Mouse (Mus musculus) urinary bladder, postnatal 10 days (tissue): ENCODE measurements around the gene Dlgap1.

Experiments
- DNase-seq: peaks from one replicate; pipeline ENCODE4 v3.0.0; 2022; ENCODE audit warnings: low spot score

Dlgap1 gene

DNA sequence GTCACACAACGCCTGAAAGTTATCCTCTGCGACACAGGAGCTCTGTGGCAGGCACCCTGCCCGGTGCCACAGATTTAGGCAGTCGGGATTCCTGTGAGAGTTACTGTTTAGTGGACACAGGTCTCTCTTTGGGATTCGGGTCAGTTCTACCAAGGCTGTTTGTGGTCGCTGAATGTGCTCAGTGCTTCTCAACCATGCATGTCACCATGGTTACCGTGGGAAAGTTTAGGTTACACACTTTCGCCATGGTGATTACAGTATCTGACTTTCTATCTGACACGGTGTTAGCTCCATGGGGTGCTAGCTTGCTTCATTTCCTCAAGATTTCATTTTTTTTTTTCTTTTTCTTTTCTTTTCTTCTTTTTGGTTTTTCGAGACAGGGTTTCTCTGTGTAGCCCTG lies 793.8 kb downstream of the Dlgap1 start:
- DNase-seq = no peak

DNA sequence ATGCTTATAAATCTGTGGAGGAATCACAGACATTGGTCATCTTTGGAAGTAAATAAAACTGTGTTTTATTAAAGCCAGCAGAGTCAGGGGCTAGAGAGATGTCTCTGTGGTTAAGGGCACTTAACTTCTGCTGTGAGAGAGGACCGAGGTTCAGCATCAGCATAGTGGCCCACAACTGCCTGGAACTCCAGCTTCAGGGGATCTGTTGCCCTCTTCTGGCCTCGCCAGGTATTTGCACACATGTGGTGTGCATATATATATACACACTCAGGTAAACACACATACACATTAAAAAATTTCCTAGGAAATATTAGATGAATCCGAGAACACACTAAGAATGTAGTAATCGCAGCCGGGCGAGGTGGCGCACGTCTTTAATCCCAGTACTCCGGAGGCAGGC lies 796.5 kb downstream of the Dlgap1 start:
- DNase-seq = no peak

DNA sequence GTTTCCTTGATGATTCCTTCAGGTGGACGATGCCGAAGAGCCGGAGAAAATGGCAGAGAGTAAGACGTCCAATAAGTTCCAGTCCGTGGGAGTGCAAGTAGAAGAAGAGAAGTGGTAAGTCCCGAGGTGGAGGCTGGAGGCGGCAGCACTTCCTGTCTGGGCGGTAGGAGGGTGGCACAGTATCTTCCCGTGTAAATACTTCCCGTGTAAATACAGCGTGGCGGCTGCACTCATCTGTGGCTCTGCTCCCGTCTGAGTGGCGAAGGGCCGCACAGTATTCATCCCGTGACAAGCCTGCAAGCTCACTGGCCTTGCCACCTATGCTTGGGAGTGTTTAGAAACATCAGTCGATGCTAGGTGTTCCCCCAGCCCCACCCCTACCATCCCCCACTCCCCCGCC lies 797.1 kb downstream of the Dlgap1 start:
- no peak for DNase-seq

DNA sequence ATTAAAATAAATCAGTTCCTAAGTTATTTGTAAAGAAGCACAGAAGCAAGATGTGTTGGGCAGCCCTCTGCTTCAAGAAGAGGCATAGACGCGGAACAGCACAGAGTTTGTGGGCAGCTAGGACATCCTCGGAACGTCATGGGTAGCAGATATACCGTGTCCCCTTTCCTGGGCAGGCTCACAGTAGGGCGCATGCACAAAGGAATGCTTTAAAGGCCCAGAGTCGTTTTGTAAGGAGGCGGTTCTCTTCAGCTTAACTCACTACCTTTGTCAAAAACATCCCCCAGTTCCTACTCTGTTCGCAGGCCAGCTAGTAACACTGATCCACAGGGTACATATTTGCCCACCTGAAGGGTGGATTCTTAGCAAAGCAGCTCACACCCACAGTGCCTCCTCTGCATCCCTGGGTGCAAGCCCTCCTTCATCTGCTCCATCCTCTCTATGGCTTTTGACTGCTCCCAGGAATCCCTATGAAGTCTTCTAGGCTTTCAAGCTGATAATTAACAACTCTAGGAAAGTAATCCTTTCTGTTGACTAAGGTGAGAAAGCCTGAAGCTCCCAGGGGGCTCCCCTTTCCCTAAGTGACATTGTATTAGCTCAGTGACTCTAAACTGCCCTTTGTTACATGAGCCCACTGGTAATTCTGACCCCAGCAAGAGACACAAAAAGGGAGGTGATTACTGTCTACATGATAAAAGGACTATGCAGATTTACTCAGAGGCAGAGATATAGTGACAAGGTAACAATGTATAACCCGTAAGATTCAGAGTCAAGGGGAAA lies 803.4 kb downstream of the Dlgap1 start:
- DNase-seq = no peak

DNA sequence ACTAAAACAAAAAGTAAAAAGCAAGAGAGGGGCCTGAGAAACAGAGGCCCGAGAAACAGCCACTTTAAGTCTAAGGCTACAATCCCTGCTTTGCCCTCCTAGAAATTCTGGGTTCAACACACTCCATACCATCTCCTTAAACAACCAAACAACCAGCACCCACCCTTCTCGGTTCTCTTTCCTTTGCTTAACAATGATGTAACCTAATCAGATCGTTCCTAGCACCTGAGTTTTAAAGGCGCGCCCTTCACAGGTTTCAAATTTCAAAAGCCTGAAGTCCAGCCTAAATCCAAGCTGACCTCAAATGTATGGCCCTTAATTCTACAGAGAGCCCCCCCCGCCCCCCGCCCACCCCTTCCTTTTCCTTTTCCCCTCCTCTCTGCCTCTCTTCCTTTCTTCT lies 810.9 kb downstream of the Dlgap1 start:
- no peak for DNase-seq

DNA sequence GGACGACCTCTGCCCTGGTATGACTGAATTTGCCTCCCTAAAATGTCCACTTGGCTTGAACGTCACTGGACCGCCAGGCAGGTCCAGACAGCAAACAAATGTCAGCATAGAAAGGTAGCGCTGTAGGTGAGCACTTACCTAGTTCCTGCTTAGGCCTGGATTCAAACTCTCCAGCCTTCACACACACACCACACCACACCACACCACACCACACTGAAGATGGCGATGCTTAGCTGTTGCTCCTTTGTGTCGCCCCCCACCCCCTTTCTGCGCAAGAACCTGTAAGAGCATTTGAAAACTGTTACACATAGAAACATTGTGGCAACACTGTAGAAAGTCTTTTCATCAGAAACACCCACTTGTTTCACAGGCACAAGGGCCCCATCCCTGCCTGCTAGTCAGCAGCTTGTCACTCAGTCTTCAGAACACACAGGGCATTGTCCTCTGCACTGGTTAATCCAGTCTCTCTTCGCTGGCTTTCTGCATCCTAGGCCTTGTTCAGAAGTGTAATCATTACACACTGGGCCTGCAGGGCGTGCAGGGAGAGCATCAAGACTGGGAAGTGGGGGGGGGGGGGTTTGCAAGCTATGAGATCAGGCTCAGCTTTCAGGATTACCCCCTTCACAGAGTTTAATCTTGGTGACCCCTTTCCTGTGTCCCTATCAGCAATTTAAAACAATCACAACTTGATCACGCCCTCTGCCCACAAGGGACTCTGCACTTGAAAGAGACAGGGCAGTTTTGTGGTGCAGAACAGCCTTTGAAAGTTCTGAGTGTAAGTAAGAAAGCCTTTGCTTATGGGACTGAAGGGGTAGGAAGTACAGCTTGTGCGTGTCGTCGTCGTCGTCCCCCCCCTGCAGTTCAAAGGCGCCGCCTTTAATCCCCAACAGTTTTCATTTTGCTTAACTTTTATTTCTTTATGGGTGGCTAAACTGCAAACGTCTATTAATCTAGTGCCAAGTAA lies 812.1 kb downstream of the Dlgap1 start:
- DNase-seq = no peak

DNA sequence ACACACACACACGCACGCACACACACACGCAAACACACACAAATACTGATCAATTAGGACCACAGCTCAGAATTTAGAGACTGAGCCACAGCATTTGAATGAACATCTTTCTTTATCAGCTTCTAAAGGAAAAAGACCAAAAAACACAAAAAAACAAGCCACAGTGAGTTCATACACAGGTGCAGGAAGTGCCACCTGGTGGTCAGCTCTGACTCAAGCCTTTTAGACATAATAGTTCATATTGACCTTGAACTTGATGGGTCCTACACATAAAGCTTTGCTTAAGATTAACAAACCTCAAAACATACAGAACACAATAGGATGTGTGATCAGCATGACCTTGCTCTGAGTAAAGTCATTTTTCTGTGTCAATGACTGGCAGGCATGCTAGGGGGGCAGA lies 814.4 kb downstream of the Dlgap1 start:
- DNase-seq = no peak

DNA sequence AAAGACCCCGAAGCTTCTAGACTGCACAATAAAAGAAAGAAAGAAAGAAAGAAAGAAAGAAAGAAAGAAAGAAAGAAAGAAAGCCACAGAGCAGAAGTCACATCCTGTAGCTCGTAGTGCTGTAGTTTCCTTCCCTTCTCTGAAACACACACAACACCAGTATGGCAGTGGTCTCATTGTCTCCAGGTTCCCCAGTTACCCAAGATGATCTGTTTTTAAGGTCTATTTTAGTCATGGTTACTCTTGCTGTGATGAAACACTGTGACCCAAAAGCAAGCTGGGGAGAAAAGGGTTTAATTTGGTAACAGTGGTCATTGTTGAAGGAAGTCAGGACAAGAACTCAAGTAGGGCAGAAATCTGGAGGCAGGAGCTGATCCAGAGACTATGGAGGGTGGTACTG lies 818.5 kb downstream of the Dlgap1 start:
- DNase-seq = no peak

DNA sequence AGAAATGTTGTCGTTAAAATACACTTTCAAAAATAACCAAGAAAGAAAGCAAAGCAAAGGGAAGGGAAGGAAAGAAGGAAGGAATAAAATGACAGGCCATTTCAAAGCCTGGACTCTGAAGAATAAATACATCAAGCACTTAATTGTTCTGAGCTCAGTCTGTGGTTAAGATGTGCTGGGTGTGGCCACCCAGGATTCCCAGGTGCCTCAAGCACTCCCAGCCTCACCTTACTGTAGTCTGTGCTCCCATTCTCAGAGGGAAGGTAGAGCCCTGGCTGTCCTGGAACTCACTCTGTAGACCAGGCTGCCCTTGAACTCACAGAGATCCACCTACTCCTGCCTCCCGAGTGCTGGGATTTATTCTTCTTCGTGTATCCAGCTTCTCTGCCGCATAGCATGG lies 821.9 kb downstream of the Dlgap1 start:
- DNase-seq = no peak

DNA sequence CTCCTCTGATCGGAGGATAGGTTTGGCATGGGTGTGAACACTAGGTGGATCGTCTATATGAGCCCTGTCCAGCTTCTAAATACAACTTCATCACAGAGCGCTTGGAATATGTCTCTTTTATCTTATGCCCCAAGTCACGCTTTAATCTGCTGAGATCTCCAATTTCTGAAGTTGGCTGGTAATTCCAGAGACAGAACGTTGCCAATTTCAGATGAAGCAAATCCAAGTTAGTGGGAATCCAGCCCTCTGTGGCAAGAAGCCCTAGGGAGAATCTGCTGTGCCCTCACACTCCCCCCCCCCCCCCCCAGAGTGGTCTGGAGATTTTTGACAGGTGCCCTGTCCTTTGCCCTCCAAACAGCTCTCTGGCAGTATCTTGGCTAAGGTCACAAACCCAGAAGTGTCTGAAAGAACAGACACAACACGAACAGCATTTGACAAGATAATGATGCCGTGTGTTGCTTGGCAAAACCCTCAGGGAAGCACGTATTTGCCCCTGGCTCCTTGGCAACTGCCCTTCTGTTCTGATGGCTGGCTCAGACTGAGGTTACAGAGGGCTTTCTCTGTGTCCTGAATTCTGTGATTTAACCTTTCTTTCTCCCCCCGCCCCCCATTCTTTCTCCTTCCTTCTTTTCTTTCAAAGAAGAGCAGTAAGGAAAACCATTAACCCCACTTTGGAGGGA lies 822.9 kb downstream of the Dlgap1 start:
- DNase-seq = no peak

DNA sequence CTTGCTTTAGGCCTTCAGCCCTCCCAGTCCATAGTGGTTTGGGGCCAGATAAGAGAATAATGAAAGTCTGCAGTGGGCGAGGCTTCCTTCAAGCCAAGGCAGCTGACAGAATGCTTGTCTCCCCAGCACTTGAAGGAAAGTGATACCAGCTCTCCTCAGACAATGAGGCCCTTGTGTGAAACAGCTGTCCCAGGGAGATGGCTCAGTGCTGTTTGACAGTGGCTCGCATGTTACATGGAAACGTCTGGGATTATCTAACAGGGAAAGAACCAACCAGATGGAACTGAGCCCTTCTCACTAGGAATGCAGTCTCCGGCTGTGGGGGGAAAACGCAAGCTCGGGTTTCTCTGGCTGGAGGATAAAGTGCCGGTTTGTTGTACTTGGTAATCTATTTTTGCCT lies 825.4 kb downstream of the Dlgap1 start:
- DNase-seq = no peak

DNA sequence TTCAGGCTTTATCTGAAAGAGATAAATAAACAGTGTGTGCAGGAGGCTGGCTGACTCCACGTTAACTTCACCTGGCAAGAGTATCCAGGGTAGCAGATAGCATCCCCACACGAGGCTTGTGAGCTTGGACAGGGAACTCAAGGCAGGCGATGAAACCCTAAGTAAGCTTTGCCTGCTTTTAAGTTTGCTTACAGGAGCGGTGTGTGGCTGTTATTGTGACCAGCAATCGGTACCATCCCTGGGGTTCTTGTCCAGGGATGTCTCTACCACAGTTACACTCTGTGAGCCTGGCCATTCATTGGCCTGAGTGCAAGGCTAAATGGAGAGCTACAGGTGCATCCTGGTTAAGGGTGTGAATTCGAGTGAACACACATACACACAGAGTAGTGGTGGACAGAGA lies 825.8 kb downstream of the Dlgap1 start:
- DNase-seq = no peak

DNA sequence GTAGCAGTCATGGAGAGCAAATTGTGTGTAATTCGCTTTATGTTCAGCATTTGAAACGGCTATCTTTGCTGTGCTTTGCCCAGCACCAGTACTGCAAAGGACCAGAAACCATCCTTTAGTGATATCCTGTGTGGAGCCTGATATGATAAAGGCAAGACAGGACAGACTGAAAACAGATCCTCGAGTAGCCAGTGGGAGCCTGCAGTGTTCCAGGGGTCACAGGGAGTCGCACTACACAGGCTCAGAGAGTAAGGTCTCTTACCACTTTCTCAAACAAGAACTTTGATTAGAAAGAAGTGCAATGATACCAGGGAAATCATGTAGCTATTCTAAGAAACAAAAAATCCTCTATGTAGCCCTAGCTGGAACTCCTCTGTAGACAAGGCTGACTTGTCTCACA lies 826.3 kb downstream of the Dlgap1 start:
- DNase-seq = no peak

DNA sequence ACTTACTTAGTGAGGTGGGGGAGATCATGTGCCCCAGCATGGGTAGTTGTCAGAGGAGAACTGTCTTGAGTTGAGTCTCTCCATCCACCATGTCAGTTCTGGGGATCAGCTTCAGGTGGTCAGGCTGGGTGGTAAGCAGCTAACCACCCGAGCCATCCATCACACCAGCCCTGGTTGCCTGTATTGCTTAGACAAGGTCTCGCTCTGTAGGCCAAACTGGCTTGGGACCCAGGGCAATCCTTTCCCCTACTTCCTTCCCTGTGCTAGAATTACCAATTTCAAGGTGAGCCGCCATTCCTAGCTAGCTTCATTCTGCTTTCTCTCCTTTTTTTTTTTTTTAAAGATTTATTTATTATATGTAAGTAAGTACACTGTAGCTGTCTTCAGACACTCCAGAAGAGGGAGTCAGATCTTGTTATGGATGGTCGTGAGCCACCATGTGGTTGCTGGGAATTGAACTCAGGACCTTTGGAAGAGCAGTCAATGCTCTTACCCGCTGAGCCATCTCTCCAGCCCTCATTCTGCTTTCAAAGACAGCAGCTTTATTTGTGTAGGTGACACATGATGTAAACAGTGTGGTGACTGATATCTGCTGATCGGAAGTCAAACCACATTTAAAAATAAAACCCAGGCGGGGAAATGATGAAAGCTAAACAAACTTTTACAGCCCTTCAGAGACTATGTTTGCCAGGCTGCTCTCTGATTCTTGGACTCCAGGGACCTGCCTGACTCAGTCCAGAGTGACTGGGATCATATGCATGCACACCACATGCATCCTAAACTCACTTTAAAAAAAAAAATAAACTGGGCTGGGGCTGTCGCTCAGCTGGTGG lies 828.3 kb downstream of the Dlgap1 start:
- no peak for DNase-seq

DNA sequence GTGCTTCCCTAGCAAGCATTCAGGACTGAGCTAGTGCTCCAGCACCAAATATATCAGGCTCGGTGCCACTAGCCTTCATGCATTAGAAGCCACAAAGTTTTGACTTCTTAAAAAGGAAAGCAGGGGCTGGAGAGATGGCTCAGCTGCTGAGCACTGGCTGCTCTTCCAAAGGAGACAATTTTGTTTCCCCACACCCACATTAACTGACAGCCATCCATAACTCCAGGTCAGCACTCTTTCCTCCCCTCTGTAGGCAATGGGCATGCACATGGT lies 828.8 kb downstream of the Dlgap1 start:
- no peak for DNase-seq

DNA sequence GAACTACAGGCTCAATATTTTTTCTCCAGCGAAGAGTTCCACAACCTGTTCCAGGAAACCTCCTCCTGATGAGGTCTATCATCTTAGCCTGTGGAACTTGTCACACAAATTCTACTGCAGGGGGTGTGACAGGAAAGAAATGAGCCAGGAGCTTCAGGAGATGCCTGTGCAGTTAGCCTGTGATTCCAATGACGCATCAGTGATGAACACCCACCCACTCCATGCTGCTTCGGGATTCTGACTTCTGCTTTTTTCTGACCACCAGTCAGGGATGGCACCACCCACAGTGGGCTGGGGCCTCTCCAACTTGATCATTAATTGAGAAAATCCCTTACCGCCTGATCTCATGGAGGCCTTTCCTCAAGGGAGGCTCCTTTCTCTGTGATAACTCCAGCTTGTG lies 830.4 kb downstream of the Dlgap1 start:
- DNase-seq = no peak

DNA sequence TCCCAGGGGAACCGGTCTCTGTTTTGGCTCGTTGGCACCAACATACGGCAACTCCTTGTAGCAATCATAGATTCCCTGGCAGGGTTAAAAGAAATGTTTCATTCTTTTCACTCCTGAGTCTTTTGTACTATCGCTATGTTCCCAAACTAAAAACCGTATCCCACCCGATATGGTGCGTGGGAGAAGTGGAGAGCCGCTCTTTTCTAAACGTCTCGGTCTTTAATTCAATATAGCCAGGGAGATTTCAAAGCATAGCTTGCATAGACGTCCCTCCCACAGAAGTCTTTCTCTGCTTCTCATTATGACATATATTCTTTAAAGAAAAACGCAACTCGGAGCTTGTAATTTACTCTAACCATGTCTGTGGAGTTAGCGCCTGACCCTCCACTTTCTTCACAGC lies 833.1 kb downstream of the Dlgap1 start:
- no peak for DNase-seq

DNA sequence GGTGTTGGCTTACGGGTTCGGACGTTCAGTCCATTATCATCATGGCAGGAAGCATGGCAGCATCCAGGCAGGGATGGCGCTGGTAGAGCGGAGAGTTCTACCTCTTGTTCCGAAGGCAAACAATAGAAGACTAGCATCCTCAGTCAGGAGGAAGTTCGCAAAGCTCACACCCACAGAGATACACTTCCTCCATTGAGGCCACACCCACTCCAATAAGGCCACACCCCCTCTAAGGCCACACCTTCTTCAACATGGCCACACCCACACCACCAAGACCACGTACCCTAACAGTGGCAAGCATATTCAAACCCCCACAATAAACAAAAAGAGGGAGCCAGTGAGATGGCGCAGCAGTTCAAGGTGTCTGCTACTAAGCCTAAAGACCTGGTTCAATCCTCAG lies 837.0 kb downstream of the Dlgap1 start:
- no peak for DNase-seq

DNA sequence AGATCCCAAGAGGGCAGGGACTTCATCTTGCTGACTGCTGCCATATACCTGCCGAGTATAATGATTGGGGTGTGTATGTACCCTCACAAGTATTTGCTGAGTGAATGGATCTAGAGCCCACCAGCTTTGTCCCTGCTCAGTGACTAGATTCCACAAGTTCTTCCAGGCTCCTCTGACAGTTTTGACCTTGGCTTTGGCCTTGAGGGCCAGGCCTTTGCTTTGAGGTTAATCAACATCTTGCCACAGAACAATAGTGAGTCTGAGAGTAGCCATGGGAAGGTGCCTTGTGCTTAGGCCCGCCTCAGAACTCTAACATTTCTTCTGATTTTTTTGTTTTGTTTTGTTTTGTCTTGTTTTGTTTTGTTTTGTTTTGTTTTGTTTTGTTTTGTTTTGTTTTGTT lies 837.7 kb downstream of the Dlgap1 start:
- no peak for DNase-seq

DNA sequence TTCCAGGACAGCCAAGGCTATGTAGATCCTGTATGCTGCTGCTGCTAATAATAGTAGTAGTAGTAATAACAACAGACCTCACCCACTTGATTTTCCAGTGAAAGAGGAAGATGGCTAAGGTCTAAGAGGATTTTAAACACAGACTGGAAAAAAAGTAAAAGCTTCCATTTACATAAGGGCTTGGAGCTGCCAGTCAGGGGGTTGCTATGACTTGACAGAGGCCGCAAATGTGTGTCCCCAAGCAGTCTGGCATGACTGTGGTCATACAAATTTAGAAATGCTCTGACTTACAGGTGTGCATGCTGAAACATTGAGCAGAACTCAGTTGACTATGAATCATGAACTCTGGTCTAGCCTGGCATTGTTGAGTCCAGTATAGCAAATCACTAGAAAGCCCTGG lies 839.0 kb downstream of the Dlgap1 start:
- DNase-seq = no peak

DNA sequence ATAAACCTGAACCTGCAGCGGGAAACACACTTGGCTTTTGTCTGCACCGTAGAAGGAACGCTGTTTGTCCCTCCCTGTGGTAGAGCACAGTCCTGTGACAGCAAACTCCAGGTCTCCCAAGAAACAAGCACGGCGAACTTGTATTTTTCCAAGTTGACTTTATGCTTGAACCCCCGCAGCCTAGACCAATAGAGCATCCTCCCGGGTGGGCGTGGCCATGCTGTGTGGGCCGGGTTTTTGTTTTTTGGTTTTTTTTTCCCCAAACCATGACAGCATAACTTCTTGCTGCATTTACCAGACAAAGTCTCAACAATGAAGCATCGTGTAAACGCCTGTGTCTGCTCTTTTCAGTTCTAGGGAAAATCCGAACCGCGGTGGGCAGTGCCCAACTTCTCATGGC lies 840.0 kb downstream of the Dlgap1 start:
- DNase-seq = no peak

DNA sequence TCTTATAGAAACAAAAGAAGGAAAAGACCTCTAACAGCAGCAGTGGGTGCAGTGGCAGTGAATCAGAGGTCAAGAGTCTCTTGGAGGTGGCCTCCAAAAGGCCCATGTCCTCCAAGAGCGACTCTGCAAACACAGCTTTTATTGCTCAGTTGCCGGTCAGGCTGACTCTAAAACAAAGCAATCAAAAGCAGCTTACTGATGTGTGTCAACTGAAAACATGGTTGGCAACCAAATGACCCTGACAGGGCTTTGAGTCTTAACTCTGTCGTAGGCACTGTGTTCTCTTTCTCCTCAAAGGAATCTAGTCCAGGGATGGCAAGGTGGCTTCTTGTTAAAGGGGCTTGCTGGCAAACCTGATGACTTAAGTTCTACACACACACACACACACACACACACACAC lies 840.9 kb downstream of the Dlgap1 start:
- no peak for DNase-seq
